Mouse (Mus musculus) WW6 (cell line): ENCODE measurements around the gene Sh3bp5.

Source experiments
- DNase-seq: peaks from one replicate; pipeline ENCODE4 v3.0.0-alpha.2; 2013; ENCODE audit warnings: low read depth, low spot score

Sh3bp5 gene

GRCm38 (mm10) chr14:31410123-31410724 is 25.7 kb downstream of the Sh3bp5 start:
- no peak for DNase-seq

- no peak for DNase-seq
Measured at GRCm38 (mm10) chr14:31408666-31409065, 27.2 kb downstream of the Sh3bp5 start.

- DNase-seq = no peak
Measured at GRCm38 (mm10) chr14:31407911-31408604, 27.8 kb downstream of the Sh3bp5 start.

- no peak for DNase-seq
Measured at GRCm38 (mm10) chr14:31407208-31407607, 28.7 kb downstream of the Sh3bp5 start.

GRCm38 (mm10) chr14:31406154-31406810 is 29.6 kb downstream of the Sh3bp5 start:
- DNase-seq = no peak

- DNase-seq = no peak
Measured at GRCm38 (mm10) chr14:31405652-31406051, 30.2 kb downstream of the Sh3bp5 start.

GRCm38 (mm10) chr14:31404663-31405062 is 31.2 kb downstream of the Sh3bp5 start:
- no peak for DNase-seq

GRCm38 (mm10) chr14:31403995-31404394 is 31.9 kb downstream of the Sh3bp5 start:
- DNase-seq = no peak

- DNase-seq = no peak
Measured at GRCm38 (mm10) chr14:31403556-31403955, 32.3 kb downstream of the Sh3bp5 start.

GRCm38 (mm10) chr14:31402693-31403092 is 33.2 kb downstream of the Sh3bp5 start:
- no peak for DNase-seq

- no peak for DNase-seq
Measured at GRCm38 (mm10) chr14:31401918-31402427, 33.9 kb downstream of the Sh3bp5 start.

GRCm38 (mm10) chr14:31400896-31401295 is 35.0 kb downstream of the Sh3bp5 start:
- DNase-seq = no peak

- no peak for DNase-seq
Measured at GRCm38 (mm10) chr14:31400246-31400645, 35.6 kb downstream of the Sh3bp5 start.

GRCm38 (mm10) chr14:31399271-31399670 is 36.6 kb downstream of the Sh3bp5 start:
- no peak for DNase-seq

GRCm38 (mm10) chr14:31398819-31399218 is 37.1 kb downstream of the Sh3bp5 start:
- no peak for DNase-seq

GRCm38 (mm10) chr14:31397791-31398595 is 37.9 kb downstream of the Sh3bp5 start:
- DNase-seq = no peak

- DNase-seq = no peak
Measured at GRCm38 (mm10) chr14:31397353-31397752, 38.5 kb downstream of the Sh3bp5 start.

GRCm38 (mm10) chr14:31396428-31396827 is 39.5 kb downstream of the Sh3bp5 start:
- no peak for DNase-seq

GRCm38 (mm10) chr14:31395629-31396199 is 40.2 kb downstream of the Sh3bp5 start:
- DNase-seq = no peak

GRCm38 (mm10) chr14:31394822-31395532 is 40.9 kb downstream of the Sh3bp5 start:
- no peak for DNase-seq
